In the genomic region with DNA sequence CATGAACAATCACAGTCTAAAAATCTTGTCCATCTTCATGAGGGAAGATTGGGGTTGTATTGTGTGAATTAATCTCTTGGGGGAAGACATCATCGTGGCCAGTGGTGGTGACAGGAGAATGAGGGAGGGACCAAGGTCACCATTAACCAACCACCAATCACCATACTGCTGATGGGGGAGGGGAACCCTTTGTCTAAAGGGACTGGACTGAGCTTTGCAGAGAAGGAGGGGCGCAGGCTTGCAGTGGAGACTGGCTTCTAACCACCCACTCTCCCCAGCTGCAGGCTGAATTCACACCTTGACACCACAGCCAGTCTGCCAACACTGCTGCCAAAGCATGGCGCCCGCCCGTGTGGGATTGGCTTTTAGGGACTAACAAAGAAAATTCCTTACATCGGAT, we compare ENCODE assay signal across 8 mouse cellular contexts. TPM values are rescaled to one million over a fixed set of nuclear protein-coding genes. Genes with fewer than 3 reads are reported as not detected.
DNase-seq lines count a peak whose midpoint lies in the region; ATAC-seq and TF ChIP-seq lines count a peak whose summit lies in the region.

No protein-coding gene starts in this region.

- no peak for TF ChIP-seq CTCF in ES-Bruce4 (IDR thresholded peaks at IDR 0.05; ENCODE audit: low read depth, low read length)

- peaks cover 20% of the 10 kb centered on the region for H3K36me3 ChIP-seq in heart, embryonic 12.5 days
- H3K36me3 ChIP-seq in ES-Bruce4 (ENCODE audit: control insufficient read depth, insufficient read depth, low read length, poor library complexity, severe bottlenecking), result 0 out of 2 replicates have a peak, but pooled peaks cover 3% of the 10 kb centered on the region
- H3K36me3 ChIP-seq in forebrain, embryonic 13.5 days (ENCODE audit: poor library complexity, severe bottlenecking), result peaks cover 27% of the 10 kb centered on the region

- no peak for DNase-seq in heart, postnatal 4 days
- DNase-seq in mesoderm, embryonic 11.5 days (ENCODE audit: low read depth, low spot score), result peak; percentile 72
- no peak for DNase-seq in c-Kit-positive CD71-positive TER-119-positive erythroid progenitor cells, embryonic 14.5 days (ENCODE audit: low spot score)
- no peak for DNase-seq in thymus, postnatal 0 days (ENCODE audit: low spot score)
- no peak for DNase-seq in urinary bladder, adult 18-20 months (ENCODE audit: low spot score in 2 of 2)

- H3K4me1 ChIP-seq in heart, embryonic 12.5 days (replicated peaks), result peaks cover 31% of the 10 kb centered on the region
- H3K4me1 ChIP-seq in ES-Bruce4 (ENCODE audit: control insufficient read depth, insufficient read depth, low read length), result no peaks in the 10 kb centered on the region
- H3K4me1 ChIP-seq in forebrain, embryonic 13.5 days, result peaks cover 12% of the 10 kb centered on the region

- H3K27me3 ChIP-seq in heart, embryonic 12.5 days (replicated peaks), result peaks cover 23% of the 10 kb centered on the region; the same call in 1 of the 2 replicates
- no peaks in the 10 kb centered on the region for H3K27me3 ChIP-seq in ES-Bruce4 (ENCODE audit: control insufficient read depth, insufficient read depth, low read length, poor library complexity, severe bottlenecking)
- no peaks in the 10 kb centered on the region for H3K27me3 ChIP-seq in forebrain, embryonic 13.5 days

- H3K4me3 ChIP-seq in heart, embryonic 12.5 days, result no peak overlapping the region
- no peak overlapping the region for H3K4me3 ChIP-seq in ES-Bruce4 (ENCODE audit: low read depth, low read length)
- no peak overlapping the region for H3K4me3 ChIP-seq in forebrain, embryonic 13.5 days

- H3K27ac ChIP-seq in heart, embryonic 12.5 days (ENCODE audit: poor library complexity, severe bottlenecking), result no peak overlapping the region
- H3K27ac ChIP-seq in ES-Bruce4 (ENCODE audit: insufficient read depth, low read length), result no peak overlapping the region
- peak overlapping the region; percentile 63 for H3K27ac ChIP-seq in forebrain, embryonic 13.5 days

- no peak overlapping the region for H3K9ac ChIP-seq in heart, embryonic 12.5 days
- no peak overlapping the region for H3K9ac ChIP-seq in ES-Bruce4 (ENCODE audit: low read depth, poor library complexity, severe bottlenecking)
- H3K9ac ChIP-seq in forebrain, embryonic 13.5 days, result 0 out of 2 replicates have a peak overlapping the region, but pooled peaks have one; percentile 2

- TF ChIP-seq POLR2A in ES-Bruce4 (IDR thresholded peaks at IDR 0.05; ENCODE audit: insufficient read depth, low read length), result no peak

- peak; percentile 31; the same call in 1 of the 2 replicates for ATAC-seq in heart, embryonic 12.5 days (ENCODE audit: insufficient number of reproducible peaks, low FRiP score)
- ATAC-seq in forebrain, embryonic 13.5 days, result peak; percentile 85

- 50% methylated on average over 6 of the region's 6 CpGs for WGBS in heart, embryonic 12.5 days
- 30% methylated on average over 6 of the region's 6 CpGs for WGBS in forebrain, embryonic 13.5 days

- no peaks in the 10 kb centered on the region for H3K9me3 ChIP-seq in heart, embryonic 12.5 days (replicated peaks)
- no peaks in the 10 kb centered on the region for H3K9me3 ChIP-seq in ES-Bruce4 (replicated peaks; ENCODE audit: control insufficient read depth, insufficient read depth, low read length, poor library complexity, severe bottlenecking)
- no peaks in the 10 kb centered on the region for H3K9me3 ChIP-seq in forebrain, embryonic 13.5 days (replicated peaks)

- 0 out of 2 replicates have a peak, but pooled peaks have one; percentile 16 for TF ChIP-seq EP300 in ES-Bruce4 (IDR thresholded peaks at IDR 0.05; ENCODE audit: insufficient read depth, low read depth, low read length)

- 0 out of 2 replicates have a peak overlapping the region, but pooled peaks have one; percentile 3 for H3K4me2 ChIP-seq in heart, embryonic 12.5 days
- H3K4me2 ChIP-seq in forebrain, embryonic 13.5 days, result peak overlapping the region; percentile 42

RNA-seq across cellular contexts. Expression of a gene that starts 24.7 kb away (rescaled TPM):
- polyA plus RNA-seq in heart, embryonic 12.5 days (2016; fragmentation: Nextera tagmentation; extraction: Ambion mirVana), result 2.4 TPM in 2 replicates
- 1 to 10 TPM; 2.5 to 2.6 TPM for total RNA-seq in heart, postnatal 4 days (2021)
- polyA plus RNA-seq in ES-Bruce4 (2011; ENCODE audit: insufficient read depth, insufficient read length, low read depth, missing spikeins), result 6.9 and 7.0 TPM in 2 replicates
- polyA plus RNA-seq in forebrain, embryonic 13.5 days (2015; fragmentation: Nextera tagmentation; extraction: Ambion mirVana), result 5.6 and 7.0 TPM in 2 replicates
- polyA plus RNA-seq in thymus, postnatal 0 days (2015; fragmentation: Nextera tagmentation; extraction: Ambion mirVana), result 5.8 and 9.0 TPM in 2 replicates

RNA-seq across cellular contexts. Expression of a gene that starts 24.8 kb away (rescaled TPM):
- 0.61 TPM in 1 of 2 replicates, not detected in the other for polyA plus RNA-seq in heart, embryonic 12.5 days (2016; fragmentation: Nextera tagmentation; extraction: Ambion mirVana)
- under 1 TPM in 1 of 2 experiments, not detected in 1; 0.60 TPM for total RNA-seq in heart, postnatal 4 days (2021)
- 5.4 and 5.6 TPM in 2 replicates for polyA plus RNA-seq in ES-Bruce4 (2011; ENCODE audit: insufficient read depth, insufficient read length, low read depth, missing spikeins)
- polyA plus RNA-seq in forebrain, embryonic 13.5 days (2015; fragmentation: Nextera tagmentation; extraction: Ambion mirVana), result 0.41 TPM in 1 of 2 replicates, not detected in the other
- polyA plus RNA-seq in thymus, postnatal 0 days (2015; fragmentation: Nextera tagmentation; extraction: Ambion mirVana), result 2.1 and 2.7 TPM in 2 replicates

RNA-seq across cellular contexts. Expression of a gene that starts 25.1 kb away (rescaled TPM):
- 61.2 and 62.7 TPM in 2 replicates for polyA plus RNA-seq in heart, embryonic 12.5 days (2016; fragmentation: Nextera tagmentation; extraction: Ambion mirVana)
- 10 to 100 TPM; 34.8 to 46.8 TPM for total RNA-seq in heart, postnatal 4 days (2021)
- 76.2 and 80.4 TPM in 2 replicates for polyA plus RNA-seq in ES-Bruce4 (2011; ENCODE audit: insufficient read depth, insufficient read length, low read depth, missing spikeins)
- polyA plus RNA-seq in forebrain, embryonic 13.5 days (2015; fragmentation: Nextera tagmentation; extraction: Ambion mirVana), result 92.7 and 94.3 TPM in 2 replicates
- polyA plus RNA-seq in thymus, postnatal 0 days (2015; fragmentation: Nextera tagmentation; extraction: Ambion mirVana), result 63.6 and 89.5 TPM in 2 replicates

RNA-seq across cellular contexts. Expression of a gene that starts 56.1 kb away (rescaled TPM):
- polyA plus RNA-seq in heart, embryonic 12.5 days (2016; fragmentation: Nextera tagmentation; extraction: Ambion mirVana), result 5.2 and 5.4 TPM in 2 replicates
- total RNA-seq in heart, postnatal 4 days (2021), result 1 to 10 TPM; 3.2 to 3.9 TPM
- 4.7 and 5.1 TPM in 2 replicates for polyA plus RNA-seq in ES-Bruce4 (2011; ENCODE audit: insufficient read depth, insufficient read length, low read depth, missing spikeins)
- 10.4 and 10.6 TPM in 2 replicates for polyA plus RNA-seq in forebrain, embryonic 13.5 days (2015; fragmentation: Nextera tagmentation; extraction: Ambion mirVana)
- polyA plus RNA-seq in thymus, postnatal 0 days (2015; fragmentation: Nextera tagmentation; extraction: Ambion mirVana), result 8.5 and 13.8 TPM in 2 replicates
